Mouse (Mus musculus) adrenal gland, postnatal 10 days (tissue): ENCODE results near the gene Nova2. TPM values are rescaled to one million over a fixed set of nuclear protein-coding genes. Genes with fewer than 3 reads are reported as not detected.

Experiments used
- DNase-seq: peaks from one replicate; pipeline ENCODE4 v3.0.0; 2021; ENCODE audit warnings: mixed read lengths
- total RNA-seq, 2 experiments: library from RNA; stranded (reverse); gene quantifications; 2 replicates each; pipeline ENCODE4 v1.2.3; 2021

Nova2 gene
- total RNA-seq, 2 experiments from 2014 or later = 6.1 to 7.4 TPM

DNA sequence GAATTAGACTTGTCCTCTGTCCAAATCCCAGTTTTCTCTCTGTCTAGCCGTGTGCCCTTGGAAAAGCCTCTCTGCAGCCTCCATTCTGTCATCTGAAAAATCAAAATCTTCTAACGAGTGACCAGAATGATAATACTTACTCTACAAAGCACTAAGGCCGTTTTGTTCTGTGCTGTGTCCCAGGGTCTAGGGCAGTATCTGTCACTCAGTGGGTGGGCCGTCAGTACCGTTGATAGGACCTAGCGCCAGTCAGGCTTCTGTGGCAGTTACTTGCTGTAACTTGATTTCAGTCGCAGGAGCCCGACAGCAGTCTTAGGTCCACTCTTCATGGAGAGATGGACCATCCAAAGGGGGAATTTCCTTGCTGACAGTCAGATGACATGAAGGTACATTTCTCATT, 1.4 kb upstream of the Nova2 start:
- DNase-seq = no peak

DNA sequence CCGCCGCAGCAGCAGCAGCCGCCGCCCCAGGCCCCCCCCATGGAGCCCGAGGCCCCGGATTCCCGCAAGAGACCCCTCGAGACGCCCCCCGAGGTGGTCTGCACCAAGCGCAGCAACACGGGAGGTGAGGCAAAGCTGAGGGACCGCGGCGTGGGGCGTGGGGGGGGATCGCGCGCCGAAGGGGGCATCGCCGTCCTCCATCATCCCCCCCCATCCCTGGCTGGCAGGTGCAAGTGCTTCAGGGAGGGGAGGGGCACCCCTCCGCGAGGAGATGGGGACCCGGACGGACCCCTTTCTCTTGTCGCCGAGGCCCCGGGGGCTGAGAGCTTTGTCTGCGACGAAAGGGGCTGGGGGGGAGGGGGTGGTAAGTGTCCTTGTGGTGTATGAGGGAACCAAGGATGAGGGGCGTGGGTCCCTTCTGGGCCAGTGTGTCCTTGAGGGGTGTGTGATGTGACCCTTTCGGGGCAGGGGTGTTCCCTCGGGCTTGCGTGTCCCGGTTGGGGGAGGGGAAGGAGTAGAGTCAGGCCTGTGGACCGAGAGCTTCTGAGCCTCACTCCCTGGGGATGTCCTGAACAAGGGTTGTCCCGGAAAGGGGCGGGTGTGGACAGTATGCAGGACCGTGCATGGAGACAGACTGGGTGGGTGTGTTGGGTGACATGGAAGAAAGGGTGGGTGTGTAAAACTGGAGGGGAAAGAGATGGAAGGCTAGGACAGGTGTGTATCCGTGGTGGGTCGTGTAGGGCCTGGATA, 528 bp downstream of the Nova2 start:
- peak; percentile 50 for DNase-seq

DNA sequence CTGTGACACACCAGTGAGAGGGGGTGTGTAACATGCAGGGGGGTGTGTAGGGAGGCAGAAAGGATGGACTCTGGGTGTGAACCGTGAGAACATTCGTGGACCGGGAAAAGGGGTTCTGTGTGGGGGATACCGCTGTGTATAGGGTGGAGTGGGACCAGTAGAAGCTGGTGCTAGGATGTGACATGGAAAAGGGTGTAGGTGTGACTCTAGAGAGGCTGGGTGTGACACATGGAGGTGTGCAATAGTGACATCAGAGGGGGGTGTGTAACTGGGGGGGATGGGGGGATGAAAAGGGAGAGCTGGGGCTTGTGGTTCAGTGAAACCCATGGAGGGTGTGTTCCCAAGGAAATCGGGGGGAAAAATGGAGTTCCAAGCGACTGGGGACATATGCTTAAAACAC, 1.2 kb downstream of the Nova2 start:
- no peak for DNase-seq

DNA sequence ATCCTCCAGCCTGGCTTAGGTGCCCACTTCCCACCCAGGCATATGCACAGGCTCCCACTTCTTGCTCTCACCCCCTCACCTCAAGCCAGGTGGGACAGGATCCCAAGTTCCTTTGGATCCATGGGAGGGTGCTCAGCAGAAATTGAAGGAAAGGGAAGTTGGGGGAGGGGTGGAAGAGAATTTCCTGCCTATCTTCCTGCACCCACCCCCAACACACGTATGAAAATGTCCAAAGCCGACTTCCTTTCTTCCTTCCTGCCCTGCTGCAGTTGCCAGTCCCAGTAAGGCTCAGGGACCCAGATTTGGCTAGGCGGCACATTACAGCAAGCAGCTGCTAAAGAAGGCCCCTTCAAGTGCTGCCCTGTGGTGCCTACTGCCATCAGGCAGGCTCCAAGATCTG, 2.1 kb downstream of the Nova2 start:
- DNase-seq = peak; percentile 28

DNA sequence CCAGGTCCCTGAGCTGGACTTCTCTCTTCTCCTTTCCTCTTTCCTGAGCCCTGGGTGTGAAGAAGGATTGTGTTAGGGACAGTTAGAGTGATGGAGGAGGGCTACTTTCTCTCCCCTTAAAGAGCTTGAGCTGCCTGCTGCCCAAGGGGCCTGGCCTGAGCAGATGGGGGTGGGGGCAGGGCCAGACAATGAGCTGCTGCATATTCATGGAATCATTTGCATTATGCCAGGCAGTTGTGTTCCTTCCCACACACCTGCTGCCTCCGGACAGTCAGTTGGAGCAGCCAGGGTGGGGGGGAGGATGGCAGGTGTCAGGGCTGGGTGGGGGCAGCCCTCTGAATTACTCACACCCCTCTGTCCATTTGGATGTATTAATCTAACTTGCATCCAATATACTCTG, 16.7 kb downstream of the Nova2 start:
- no peak for DNase-seq

DNA sequence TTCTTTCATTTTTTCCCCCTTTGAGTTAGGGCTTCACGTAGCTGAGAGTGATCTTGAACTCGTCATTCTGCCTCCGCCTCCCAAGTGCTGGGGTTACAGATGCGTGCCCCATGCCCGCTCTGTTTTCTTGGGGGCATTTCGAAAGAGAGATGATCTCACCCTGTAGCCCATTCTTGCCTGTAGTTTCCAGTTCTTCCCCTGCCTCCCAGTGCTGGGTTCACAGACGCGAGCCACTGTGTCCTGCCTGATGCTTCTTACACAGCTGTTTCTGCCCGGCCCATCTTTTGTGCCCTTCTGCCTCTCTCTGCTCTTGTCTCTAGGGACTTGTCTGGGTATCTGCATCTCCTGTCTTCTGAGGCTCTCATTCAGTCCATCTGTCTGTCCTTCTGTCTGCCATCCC, 17.1 kb downstream of the Nova2 start:
- DNase-seq = no peak

DNA sequence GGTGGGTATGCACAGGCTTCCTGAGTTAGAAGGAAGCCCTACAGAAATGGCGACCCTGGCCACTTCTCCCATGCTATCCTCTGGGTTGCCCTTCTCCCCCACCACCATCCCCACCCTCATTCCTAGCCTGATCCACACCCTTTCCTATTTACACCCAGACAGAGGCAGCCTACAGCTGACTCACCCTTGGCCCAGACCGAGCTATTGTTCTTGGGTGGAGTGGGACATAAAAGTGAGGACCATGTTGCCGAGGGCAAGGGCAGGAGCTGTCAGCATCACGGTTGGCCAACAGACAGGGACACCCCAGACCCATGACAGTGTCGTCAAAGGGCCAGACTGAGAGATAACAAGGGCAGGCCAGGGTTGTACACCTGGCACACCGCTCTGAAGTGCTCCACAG, 22.5 kb downstream of the Nova2 start:
- DNase-seq = peak; percentile 19

DNA sequence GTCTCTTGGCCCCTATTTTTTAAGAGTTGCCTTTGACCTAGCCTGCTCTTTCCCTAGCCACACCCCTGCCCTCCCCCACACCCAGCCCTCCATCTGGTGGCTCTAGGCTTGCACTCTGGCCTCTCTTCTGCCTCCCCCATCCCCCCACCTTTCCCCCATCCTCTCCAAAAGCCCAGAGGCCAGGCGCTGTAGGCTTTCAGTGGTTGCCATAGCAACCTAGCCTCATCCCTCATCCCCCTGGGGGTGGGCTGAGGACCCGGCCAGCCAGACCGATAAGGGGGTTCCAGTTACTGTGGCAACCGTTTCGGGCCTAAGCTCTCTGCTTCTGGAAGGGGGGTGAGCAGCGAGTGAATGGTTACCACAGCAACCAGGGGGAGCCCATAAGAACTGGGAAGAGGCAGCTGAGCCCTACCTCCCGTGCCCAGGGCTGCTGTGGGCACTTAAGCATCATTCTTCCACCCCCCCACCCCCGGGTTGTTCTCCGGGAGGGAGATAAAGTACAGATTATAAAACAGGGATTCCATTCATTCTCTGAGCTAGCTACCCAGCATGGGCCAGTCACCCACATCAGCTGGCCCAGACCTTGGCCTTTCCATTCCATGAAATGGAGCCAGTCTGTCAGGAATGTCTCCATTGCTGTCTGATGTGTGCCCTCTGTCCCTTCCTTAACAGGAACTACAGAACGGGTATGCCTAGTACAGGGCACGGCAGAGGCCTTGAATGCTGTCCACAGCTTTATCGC, 24.3 kb downstream of the Nova2 start:
- no peak for DNase-seq

DNA sequence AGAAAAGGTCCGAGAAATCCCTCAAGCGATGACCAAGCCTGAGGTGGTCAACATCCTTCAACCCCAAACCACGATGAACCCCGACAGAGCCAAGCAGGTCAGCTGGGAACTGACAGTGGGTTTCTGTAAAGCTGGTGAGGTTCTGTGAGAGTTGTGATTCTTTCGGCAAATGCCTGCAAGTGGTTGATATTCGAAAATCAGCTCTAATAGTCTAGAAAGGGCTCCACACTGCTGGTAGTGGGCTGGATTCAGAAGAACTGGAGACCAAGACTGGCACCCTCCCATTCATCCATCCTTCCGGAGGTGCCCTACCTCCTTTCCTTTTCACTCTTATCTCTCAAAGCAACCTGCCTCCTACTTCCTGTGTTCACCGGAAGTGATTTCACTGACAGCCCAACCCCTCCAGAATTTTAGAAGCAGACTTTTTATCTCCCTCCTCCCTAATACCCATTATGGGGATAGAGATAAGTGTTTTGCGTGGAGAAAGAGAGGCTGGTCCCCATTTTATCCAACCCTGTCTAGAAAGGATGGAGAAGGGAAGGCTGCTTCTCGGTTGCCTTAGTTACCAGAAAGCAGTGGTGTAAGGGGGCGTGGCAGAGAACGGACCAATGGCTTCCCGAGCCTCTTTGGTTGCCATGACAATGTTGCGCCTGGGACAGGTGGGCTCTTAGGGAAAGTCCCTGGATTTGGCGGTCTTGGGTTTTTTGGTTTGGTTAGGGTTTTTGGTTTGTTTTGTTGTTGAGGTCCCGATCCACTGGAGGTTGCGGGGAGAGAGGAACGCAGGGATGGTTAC, 25.0 kb downstream of the Nova2 start:
- no peak for DNase-seq

DNA sequence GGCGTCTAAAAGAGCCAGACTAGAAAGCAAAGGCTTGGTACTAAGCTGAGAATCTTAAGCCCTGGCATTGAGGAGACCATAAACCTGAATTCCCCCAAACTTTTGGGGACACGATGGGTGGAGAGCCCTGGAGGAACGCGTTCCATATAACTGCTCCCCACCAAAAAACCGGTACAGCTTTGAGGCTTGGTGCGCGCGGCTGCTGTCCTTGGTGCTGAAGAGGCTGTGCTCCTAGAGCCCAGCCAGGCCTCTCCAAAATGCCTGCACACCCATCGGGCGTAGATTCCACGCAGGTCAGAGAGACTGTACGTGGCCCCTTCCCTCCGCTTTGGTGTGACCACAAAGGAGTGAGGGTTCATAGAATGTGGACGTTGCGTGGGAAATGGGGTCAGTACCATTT, 25.7 kb downstream of the Nova2 start:
- peak; percentile 82 for DNase-seq

DNA sequence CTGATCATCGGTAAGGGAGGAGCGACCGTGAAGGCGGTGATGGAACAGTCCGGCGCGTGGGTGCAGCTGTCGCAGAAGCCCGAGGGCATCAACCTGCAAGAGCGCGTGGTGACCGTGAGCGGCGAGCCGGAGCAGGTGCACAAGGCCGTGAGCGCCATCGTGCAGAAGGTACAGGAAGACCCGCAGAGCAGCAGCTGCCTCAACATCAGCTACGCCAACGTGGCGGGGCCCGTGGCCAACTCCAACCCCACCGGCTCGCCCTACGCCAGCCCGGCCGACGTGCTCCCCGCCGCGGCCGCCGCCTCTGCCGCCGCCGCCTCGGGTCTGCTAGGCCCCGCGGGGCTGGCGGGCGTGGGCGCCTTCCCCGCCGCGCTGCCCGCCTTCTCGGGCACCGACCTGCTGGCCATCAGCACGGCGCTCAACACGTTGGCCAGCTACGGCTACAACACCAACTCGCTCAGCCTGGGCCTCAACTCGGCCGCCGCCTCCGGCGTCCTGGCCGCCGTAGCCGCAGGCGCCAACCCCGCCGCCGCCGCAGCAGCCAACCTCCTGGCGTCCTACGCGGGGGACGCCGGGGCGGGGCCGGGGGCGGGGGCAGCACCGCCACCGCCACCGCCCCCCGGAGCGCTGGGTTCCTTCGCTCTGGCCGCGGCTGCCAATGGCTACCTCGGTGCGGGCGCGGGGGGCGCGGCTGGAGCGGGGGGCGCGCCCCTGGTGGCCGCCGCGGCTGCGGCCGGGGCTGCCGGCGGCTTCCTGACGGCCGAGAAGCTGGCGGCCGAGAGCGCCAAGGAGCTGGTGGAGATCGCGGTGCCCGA, 32.1 kb downstream of the Nova2 start:
- peak; percentile 85 for DNase-seq

DNA sequence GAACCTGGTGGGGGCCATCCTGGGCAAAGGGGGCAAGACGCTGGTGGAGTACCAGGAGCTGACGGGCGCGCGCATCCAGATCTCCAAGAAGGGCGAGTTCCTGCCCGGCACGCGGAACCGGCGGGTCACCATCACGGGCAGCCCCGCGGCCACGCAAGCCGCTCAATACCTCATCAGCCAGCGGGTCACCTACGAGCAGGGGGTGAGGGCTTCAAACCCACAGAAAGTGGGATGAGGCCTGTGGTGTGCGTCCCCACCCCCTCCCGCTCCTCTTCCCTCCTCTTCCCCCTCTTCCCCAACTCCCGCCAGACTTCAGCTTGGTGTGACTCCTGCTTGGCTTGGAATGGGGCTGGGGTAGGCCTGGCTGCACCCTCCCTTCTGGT, 32.7 kb downstream of the Nova2 start:
- no peak for DNase-seq

DNA sequence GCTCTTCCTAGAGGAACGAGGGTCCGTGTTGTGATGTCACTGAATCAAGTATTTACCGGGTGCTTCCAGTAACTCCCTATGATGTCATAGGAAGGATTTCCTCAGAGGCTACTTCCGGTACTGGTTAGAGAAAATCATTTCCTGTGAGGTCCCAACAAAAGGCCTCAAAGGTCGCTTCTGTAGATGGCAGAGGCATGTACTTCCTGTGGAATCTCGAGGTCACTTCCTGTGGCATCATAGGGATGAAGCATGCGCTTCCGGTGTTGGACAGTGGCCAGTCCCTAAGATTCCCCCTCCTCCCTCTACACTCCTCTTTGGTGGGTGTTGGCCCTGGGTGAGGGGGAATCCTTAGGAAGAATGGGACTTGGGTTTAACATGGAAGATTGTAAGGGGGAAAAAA, 33.8 kb downstream of the Nova2 start:
- DNase-seq = peak; percentile 34

DNA sequence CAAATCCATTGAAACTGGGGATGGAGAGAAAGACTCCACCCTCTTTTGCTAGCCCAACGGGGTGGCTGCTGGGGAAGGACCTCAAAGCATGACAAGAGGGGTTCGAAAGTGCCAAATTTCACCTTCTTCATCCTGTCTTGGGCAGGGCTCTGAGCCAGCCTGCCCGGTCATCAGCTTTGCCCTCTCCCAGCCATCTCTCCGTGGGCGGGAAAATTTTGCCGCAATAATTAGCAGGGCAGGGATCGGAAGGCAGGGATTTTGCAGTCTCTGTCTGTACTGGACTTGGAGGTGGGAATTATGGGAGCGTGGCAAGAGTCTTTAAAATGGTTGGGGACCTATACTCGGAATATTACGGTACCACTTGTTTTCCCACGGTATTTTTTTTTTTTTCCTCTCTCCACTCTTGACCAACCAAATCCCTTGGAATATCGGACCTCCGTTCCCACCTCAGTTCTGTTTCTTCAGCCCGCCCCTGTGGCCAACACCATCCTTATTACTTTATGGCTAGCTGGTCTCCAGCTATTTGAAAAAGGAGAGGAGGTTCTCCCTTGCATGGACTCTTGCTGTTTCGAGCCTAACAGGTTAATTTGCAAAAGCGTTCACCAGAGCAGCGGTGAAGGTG, 36.6 kb downstream of the Nova2 start:
- DNase-seq = no peak

DNA sequence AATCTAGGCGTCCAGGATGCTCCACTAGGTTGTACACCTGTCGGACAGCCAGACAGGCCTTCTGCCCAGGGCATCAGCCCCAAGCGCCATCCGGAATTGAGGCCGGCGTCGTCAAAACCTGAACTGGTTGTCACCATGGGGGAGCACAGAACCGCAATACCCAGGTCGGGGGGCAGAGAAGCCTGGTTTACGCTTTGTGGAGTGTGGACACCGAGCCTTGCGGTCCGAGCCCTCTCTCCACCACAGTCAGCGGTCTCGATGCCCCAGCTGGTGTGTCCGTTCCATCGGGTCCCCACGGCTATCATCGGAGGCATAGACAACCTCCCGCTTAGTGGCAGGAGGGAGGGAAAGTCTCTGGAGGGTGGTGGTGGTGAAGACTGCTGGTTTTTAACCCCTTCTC, 37.1 kb downstream of the Nova2 start:
- DNase-seq = no peak

DNA sequence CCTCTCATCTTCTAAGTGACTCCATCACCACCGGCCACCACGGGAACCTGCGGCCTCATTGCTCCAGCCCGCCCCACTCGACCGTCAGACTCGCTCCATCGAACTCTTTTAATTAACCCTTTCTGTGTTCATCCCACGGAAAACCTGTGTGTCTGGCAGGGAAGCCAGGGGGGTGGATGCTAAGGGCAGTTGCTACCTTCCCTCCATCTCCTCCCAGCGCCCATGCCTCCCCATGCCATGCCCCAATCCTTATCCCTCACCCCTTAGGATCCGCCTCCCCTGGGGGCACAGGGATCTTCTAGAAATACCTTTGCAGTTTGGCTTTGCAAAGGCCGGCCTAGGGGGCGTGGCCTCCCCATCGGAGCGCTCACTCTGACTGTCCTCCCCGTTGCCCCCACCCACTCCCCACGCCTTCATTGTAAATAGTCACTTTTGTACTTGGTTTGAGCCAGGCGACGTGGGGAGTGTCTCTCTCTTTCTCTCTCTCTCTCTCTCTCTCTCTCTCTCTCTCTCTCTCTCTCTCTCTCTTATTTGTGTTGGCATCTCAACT, 37.7 kb downstream of the Nova2 start:
- no peak for DNase-seq

DNA sequence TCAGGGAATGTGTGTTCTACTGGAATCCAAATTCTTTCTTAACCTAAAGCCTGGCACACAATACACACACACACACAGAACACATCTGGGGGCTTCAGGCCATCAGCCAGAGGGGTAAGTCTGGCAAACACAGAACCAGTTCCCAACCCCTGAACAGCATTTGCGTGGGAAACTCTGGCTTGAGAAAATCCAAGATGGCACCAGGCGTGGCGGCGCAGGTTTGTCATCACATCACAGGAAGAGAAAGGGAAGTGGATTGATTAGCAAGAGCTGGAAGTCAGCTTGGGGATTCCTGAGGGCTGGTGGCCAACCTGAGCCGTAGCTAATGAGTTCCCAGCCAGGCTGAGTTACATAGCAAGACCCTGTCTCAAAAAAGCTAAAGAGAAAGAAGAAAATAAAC, 39.6 kb downstream of the Nova2 start:
- DNase-seq = no peak

DNA sequence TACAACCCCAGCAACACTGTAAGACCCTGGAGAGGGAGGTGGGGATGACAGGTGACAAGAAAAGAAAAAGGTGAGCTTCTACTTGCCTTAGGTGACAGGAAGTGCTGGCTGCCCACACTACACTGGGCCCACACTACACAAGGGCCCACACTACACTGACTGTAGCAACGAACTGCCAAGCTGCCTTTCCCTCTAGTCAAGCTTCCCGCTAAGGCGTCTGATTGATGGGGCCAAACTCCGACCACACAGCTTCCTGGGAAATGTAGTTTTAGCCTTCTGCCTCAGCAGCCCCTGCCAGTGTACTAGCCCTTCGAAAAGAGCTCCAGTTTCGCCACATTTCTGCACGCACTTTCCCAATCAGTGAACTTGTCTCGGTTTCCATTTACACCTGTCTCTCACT, 41.9 kb downstream of the Nova2 start:
- DNase-seq = no peak

DNA sequence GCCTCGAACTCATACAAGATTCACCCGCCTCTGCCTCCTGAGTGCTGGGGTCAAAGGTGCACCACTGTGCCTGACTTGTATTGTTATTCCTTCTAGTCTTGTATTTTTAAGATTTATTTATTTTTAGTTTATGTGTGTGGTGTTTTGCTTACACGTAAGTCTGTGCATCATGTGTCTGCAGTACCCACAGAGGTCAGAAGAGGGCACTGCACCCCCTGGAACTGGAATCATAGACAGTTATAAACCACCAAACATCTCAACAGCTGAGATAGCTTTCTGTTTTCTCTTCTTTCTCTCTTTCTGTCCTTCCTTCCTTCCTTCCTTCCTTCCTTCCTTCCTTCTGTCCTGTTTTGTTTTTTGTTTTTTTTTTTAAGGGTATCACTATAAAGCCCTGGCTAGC, 45.3 kb downstream of the Nova2 start:
- DNase-seq = no peak

DNA sequence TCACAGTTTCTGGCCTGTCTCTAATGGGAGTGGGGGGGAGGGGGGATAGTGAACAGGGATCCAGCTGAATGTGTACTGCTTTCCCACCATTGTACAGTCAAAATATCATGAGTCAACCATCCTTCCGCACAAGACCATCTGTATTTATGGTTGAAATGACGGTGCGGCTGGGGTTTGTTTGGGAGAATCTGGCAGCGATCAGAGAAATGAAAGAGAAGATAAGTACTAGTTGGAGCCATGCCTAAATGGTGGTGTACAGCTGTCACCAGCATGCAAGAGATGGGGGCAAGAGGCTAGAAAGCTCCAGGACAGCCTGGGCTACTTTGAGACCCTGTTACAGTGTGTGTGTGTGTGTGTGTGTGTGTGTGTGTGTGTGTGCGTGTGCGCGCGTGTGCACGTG, 52.7 kb downstream of the Nova2 start:
- DNase-seq = no peak

DNA sequence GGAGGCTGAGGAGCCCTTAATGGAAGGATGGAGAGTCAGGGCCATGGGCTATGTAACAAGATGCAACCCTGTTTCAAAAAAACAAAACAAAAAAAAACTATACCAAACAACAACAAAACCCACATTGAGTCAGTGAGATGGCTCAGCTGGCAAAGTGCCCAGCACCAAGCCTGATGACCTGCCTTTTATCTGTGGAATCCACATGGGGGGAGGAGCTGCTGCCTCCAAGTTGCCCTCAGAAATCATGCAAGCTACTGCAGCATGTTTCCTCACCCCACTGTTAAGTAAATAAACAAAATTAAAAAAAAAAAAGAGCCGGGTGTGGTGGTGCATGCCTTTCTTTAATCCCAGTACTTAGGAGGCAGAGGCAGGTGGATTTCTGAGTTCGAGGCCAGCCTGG, 60.8 kb downstream of the Nova2 start:
- DNase-seq = no peak

DNA sequence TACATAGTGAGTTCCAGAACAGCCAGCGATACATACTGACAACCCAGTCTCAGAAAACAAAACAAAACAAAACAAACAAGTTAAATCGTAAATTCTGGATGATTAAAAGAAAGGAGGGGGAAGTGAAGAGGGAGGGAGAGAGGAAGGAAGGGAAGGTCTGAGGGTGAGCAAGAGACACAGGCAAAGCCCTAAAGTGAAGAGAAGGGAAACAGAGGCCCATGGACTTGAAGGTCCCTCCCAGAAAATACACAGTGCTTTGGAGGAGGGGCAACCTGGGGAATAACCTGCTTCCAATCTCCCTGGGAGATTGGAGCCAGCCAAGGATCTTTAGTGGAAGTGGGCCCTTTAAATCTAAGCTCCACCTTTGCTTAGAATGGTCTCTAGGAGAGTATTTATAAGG, 61.4 kb downstream of the Nova2 start, which contains the start of gene Nanos2:
Gene Nanos2 (plus strand): TSS at position 301 of the 400 bp plus-strand sequence.
- no peak for DNase-seq
